Mouse (Mus musculus): ENCODE measurements around the gene Map3k5. TPM values are rescaled to one million over a fixed set of nuclear protein-coding genes. Genes with fewer than 3 reads are reported as not detected.

The Map3k5 gene
- polyA plus RNA-seq, 1 experiment: not detected

DNA sequence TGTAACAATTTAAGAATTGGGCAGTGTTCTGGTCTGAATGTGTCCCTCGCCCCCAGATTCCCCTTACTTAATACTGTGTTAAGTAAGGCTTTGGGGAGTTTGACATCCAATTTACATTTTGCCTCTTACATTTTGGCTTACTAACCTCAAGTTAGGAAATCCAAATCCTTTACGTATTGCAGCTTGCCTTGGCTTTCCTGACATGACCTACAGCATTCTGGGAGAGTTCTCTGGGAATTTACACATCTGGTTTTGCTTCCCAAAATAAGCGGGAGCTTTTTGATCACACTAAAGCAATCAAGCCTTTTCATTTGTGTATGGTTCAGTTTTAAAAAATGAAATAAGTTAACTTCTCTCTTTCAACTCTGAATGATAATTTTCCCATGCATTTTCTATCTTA is 1.3 kb upstream of the Map3k5 start:
- no peaks in the 10 kb centered on the region for H3K36me3 ChIP-seq (ENCODE audit: control insufficient read depth)
- H3K9me3 ChIP-seq (ENCODE audit: control insufficient read depth, low read length): no peaks in the 10 kb centered on the region; the same call in 1 of the 2 replicates
- H3K27me3 ChIP-seq (ENCODE audit: control insufficient read depth): peaks cover 50% of the 10 kb centered on the region
- no peak for TF ChIP-seq TAL1 (IDR thresholded peaks at IDR 0.05; ENCODE audit: low read length)
- TF ChIP-seq GATA1 (IDR thresholded peaks at IDR 0.05; ENCODE audit: low read length): no peak
- no peak overlapping the region for H3K4me3 ChIP-seq (replicated peaks)
- H3K4me1 ChIP-seq (ENCODE audit: control insufficient read depth): peaks cover 14% of the 10 kb centered on the region

DNA sequence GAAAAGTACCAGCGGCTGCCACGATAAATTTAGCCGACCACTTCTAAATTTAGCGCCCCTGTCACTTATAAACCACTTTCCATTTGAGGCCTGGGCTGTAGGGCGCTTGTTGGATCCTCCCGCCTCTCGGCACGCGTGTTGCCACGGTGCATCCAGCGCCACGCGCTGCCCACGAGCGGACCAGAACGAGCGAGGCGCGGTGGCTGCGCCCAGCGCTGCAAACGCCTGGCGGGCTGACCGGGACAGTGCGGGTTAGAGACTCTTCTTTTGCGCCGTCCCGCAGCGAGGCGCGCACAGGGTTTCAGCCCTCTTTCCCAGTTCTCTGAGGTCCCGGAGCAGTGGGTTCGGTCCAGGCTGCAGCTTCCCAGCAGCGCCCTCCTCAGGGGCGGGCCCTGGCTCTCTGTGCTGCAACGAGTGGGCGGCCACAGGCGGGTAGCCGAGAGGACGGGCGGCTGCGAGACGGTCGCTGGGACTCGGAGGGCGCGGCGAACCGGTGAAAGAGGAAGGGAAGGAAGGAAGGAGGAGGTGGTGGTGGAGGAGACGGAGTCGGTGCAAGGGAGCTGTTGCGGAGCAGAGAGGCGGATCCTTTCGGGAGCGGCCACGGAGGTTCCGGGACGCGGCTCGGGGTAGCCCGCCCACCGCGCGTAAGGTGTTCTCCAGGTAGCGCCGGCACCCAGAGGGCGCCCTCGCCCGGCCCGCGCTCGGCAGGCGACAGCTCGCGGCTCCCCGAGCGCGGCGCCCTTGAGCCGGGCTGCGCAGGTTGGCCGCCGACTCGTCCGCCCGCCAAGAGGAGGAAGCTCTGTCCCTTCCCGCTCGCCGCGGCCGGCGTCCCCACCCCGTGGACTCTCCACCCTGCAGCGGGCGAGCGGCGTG is 525 bp upstream of the Map3k5 start:
- Histone ChIP-seq H3K9me3 (ENCODE audit: control insufficient read depth, low read length) (no peaks in the 10 kb centered on the region; the same call in 1 of the 2 replicates), H3K36me3 (ENCODE audit: control insufficient read depth) (no peaks in the 10 kb centered on the region), H3K4me1 (ENCODE audit: control insufficient read depth) (peaks cover 14% of the 10 kb centered on the region), H3K27me3 (ENCODE audit: control insufficient read depth) (peaks cover 50% of the 10 kb centered on the region), H3K4me3 (replicated peaks) (peak overlapping the region; percentile 60)
- TF ChIP-seq TAL1 (IDR thresholded peaks at IDR 0.05; ENCODE audit: low read length): no peak
- no peak for TF ChIP-seq GATA1 (IDR thresholded peaks at IDR 0.05; ENCODE audit: low read length)

DNA sequence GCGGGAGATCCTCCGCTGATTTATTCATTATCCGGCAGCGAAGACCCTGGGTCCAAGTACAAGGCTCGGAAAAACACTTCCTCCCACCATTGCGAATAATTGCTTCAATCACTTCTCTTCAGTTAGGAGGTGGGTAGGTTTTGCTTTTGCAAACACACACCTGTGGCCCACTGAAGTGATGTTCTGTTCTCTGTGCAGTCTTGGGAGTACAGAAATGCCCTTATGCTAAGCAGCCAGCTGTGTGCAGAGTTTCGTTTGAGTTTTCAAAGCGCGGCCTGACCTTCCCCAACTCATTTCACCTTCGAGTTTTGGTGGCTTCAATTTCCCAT is 987 bp downstream of the Map3k5 start:
- H3K27me3 ChIP-seq (ENCODE audit: control insufficient read depth): peaks cover 50% of the 10 kb centered on the region
- TF ChIP-seq GATA1 (IDR thresholded peaks at IDR 0.05; ENCODE audit: low read length) (no peak), TAL1 (IDR thresholded peaks at IDR 0.05; ENCODE audit: low read length) (no peak)
- peak overlapping the region; percentile 60 for H3K4me3 ChIP-seq (replicated peaks)
- H3K9me3 ChIP-seq (ENCODE audit: control insufficient read depth, low read length): no peaks in the 10 kb centered on the region; the same call in 1 of the 2 replicates
- no peaks in the 10 kb centered on the region for H3K36me3 ChIP-seq (ENCODE audit: control insufficient read depth)
- H3K4me1 ChIP-seq (ENCODE audit: control insufficient read depth): peaks cover 14% of the 10 kb centered on the region

DNA sequence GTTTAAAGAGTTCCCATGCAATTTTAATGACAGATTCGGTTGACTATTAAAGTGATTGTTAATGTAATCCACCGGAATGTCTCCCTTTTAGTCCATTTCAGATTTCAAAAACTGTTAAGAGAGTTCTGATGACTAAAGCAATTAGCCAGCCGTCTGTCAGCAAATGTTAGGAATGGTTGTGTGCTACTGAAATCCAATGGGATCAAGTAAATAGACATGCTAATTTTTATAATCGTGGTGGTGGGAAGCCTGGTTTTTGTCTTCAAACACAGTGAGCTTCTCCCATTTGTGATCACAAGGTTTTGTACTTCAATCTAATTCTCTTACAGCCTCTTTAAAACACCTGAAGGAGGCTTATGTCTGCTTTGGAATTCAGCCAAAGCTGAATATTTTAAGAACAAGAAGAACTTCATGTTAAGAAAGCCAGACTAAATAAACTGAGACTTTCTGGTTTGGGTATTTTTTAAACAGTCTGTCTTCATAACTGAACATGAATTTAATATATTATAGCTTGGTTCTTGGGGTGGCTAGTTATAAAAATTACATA is 1.6 kb downstream of the Map3k5 start:
- no peaks in the 10 kb centered on the region for H3K36me3 ChIP-seq (ENCODE audit: control insufficient read depth)
- H3K4me1 ChIP-seq (ENCODE audit: control insufficient read depth): peaks cover 14% of the 10 kb centered on the region
- TF ChIP-seq GATA1 (IDR thresholded peaks at IDR 0.05; ENCODE audit: low read length): no peak
- TF ChIP-seq TAL1 (IDR thresholded peaks at IDR 0.05; ENCODE audit: low read length): no peak
- no peak overlapping the region for H3K4me3 ChIP-seq (replicated peaks)
- peaks cover 50% of the 10 kb centered on the region for H3K27me3 ChIP-seq (ENCODE audit: control insufficient read depth)
- H3K9me3 ChIP-seq (ENCODE audit: control insufficient read depth, low read length): no peaks in the 10 kb centered on the region; the same call in 1 of the 2 replicates

DNA sequence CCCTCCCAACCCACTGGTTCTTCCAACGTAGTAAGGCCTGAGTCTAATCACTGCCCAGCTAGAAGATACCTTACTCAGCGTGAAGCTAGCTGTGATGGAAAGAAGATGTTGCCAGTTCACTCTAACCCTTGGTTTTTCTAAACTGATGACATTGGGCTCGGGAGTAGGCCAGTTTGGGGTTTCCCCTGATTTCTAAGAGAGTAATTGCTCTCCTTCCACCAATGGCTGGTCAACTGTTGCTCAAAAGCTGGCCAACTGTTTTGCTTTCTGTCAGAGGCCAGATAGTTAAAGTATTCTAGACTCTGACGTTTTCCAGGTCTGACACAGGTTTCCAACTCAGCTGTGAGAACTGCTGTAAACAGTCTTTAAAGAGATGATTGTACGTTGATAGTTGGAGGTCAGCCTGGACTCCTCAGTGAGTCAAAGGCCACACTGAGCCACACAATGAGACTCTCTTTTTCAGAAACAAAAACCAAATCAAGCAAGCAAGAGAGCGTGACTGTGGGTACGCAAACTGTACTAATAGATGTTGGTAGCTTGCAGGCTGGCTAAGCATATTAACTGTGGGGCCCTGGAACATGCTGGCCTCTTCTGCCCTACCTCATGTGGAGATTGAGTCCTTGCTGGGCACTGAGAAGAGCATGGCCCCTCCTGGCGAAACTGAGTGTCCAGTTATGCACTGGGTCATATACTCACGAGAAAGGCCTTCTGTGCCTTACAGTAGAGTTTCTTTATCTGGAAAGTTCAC is 2.9 kb downstream of the Map3k5 start:
- H3K4me3 ChIP-seq (replicated peaks): no peak overlapping the region
- H3K36me3 ChIP-seq (ENCODE audit: control insufficient read depth): no peaks in the 10 kb centered on the region
- peaks cover 46% of the 10 kb centered on the region for H3K27me3 ChIP-seq (ENCODE audit: control insufficient read depth)
- TF ChIP-seq GATA1 (IDR thresholded peaks at IDR 0.05; ENCODE audit: low read length): no peak
- H3K9me3 ChIP-seq (ENCODE audit: control insufficient read depth, low read length): no peaks in the 10 kb centered on the region; the same call in 1 of the 2 replicates
- peaks cover 14% of the 10 kb centered on the region for H3K4me1 ChIP-seq (ENCODE audit: control insufficient read depth)

DNA sequence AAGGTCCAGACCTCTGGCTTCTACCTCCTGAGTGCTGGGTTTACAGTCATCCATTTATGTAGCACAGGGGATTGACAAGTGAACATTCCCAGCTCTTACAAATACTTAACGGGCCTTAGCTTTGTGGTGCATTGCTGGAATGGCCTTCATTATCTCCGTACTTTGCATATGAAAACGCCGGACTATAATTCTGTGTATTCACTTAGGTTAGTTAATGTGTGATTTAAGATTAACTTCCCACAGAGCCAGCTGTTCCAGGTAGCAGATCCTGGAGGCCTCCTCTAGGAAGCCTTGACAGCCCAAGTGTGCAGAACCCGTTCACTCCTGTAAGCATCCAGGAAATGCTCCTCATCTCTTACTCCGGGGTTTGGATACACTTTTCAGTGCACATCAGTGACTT is 4.5 kb downstream of the Map3k5 start:
- no peaks in the 10 kb centered on the region for H3K36me3 ChIP-seq (ENCODE audit: control insufficient read depth)
- TF ChIP-seq GATA1 (IDR thresholded peaks at IDR 0.05; ENCODE audit: low read length) (no peak), TAL1 (IDR thresholded peaks at IDR 0.05; ENCODE audit: low read length) (no peak)
- peaks cover 10% of the 10 kb centered on the region for H3K4me1 ChIP-seq (ENCODE audit: control insufficient read depth)
- no peak overlapping the region for H3K4me3 ChIP-seq (replicated peaks)
- peaks cover 30% of the 10 kb centered on the region for H3K27me3 ChIP-seq (ENCODE audit: control insufficient read depth)
- H3K9me3 ChIP-seq (ENCODE audit: control insufficient read depth, low read length): no peaks in the 10 kb centered on the region; the same call in 1 of the 2 replicates

DNA sequence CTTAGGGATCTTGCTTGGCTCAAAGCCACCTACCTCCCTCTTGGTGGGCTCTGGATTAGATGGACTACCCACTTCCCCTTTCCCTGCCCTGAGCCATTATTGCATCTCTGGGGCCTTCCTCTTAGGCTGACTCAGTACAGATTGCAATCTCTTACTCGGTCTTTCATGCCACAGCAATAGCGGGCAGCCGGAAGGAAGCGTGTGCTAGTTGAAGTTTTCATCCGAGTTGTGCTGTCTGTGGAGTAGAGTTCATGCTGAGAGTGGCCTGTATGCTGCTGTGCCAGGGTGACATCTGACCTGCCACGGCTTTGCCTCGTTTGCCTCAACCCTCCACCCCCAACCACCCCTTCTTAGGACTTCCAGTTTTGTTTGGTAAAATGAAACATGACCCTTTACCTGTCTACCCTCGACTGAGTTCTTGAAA is 5.0 kb downstream of the Map3k5 start:
- Histone ChIP-seq H3K36me3 (ENCODE audit: control insufficient read depth) (no peaks in the 10 kb centered on the region), H3K9me3 (ENCODE audit: control insufficient read depth, low read length) (no peaks in the 10 kb centered on the region), H3K27me3 (ENCODE audit: control insufficient read depth) (peaks cover 24% of the 10 kb centered on the region), H3K4me3 (replicated peaks) (no peak overlapping the region), H3K4me1 (ENCODE audit: control insufficient read depth) (peaks cover 5% of the 10 kb centered on the region)
- no peak for TF ChIP-seq GATA1 (IDR thresholded peaks at IDR 0.05; ENCODE audit: low read length)
- TF ChIP-seq TAL1 (IDR thresholded peaks at IDR 0.05; ENCODE audit: low read length): no peak

DNA sequence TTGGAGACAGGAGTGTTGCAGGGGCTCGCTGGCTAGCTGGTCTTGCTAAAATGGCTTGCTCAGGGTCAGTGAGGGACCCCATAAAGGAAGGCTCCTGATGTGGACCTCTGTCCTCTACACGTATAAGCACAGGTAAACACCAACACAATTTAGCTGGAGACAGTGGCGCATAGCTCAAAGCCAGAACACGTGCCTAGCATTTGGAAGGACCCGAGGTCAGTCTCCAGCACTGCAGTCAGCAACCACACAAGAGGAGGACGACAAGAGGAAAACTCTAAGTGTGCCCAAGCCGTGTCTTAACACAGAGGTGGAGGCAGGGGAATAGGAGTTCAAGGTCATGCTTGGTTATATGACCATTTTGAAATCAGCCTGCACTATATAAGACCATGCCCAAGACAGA is 5.9 kb downstream of the Map3k5 start:
- Histone ChIP-seq H3K4me1 (ENCODE audit: control insufficient read depth) (no peaks in the 10 kb centered on the region), H3K36me3 (ENCODE audit: control insufficient read depth) (no peaks in the 10 kb centered on the region), H3K27me3 (ENCODE audit: control insufficient read depth) (peaks cover 16% of the 10 kb centered on the region), H3K4me3 (replicated peaks) (no peak overlapping the region), H3K9me3 (ENCODE audit: control insufficient read depth, low read length) (no peaks in the 10 kb centered on the region)
- TF ChIP-seq TAL1 (IDR thresholded peaks at IDR 0.05; ENCODE audit: low read length) (no peak), GATA1 (IDR thresholded peaks at IDR 0.05; ENCODE audit: low read length) (no peak)

DNA sequence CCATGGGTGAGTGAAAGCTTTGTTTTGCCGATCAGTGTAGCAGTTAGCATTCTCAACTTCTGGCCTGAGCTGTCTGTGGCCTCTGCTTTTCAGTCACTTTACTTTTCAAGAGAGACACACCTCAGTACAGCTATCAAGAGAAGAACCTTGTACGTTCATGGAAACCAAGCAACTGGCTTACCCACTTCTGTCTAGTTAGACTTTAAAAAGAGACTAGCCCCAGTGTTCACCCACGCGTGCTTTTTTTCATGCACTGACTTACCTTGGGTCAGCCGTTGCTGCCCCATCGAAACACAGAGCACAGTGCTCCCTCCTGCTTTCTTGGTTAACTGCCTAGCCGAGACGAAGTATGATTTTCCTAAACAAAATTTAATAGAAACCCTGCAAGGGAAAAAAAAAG is 6.4 kb downstream of the Map3k5 start:
- H3K9me3 ChIP-seq (ENCODE audit: control insufficient read depth, low read length): no peaks in the 10 kb centered on the region
- H3K27me3 ChIP-seq (ENCODE audit: control insufficient read depth): peaks cover 11% of the 10 kb centered on the region
- TF ChIP-seq TAL1 (IDR thresholded peaks at IDR 0.05; ENCODE audit: low read length) (no peak), GATA1 (IDR thresholded peaks at IDR 0.05; ENCODE audit: low read length) (no peak)
- H3K4me1 ChIP-seq (ENCODE audit: control insufficient read depth): no peaks in the 10 kb centered on the region
- no peak overlapping the region for H3K4me3 ChIP-seq (replicated peaks)
- no peaks in the 10 kb centered on the region for H3K36me3 ChIP-seq (ENCODE audit: control insufficient read depth)
